Mouse (Mus musculus) limb, embryonic 15.5 days (tissue): ENCODE measurements around the gene Preb. TPM values are rescaled to one million over a fixed set of nuclear protein-coding genes. Genes with fewer than 3 reads are reported as not detected.

Experiments used
- ATAC-seq: fragments of 200-750 bp; cut with Nextera tagmentation; 2 replicates; pipeline ENCODE4 v1.8.0; 2017; ENCODE audit warnings: low read depth, moderate TSS enrichment; ENCODE audit not compliant: insufficient number of reproducible peaks, low FRiP score, low TSS enrichment
- H3K27ac ChIP-seq: fragments of 300-500 bp; sonication (generic); 2 replicates; pipeline ENCODE4 v1.5.1; 2015; ENCODE audit warnings: moderate library complexity, mild to moderate bottlenecking, inconsistent platforms
- H3K27me3 ChIP-seq: fragments of 300-500 bp; sonication (generic); 2 replicates; pipeline ENCODE4 v1.6.1; 2015; ENCODE audit warnings: inconsistent platforms
- H3K36me3 ChIP-seq: fragments of 300-500 bp; sonication (generic); 2 replicates; pipeline ENCODE4 v1.6.1; 2015; ENCODE audit warnings: inconsistent platforms
- H3K4me1 ChIP-seq: fragments of 300-500 bp; sonication (generic); 2 replicates; pipeline ENCODE4 v1.6.1; 2015; ENCODE audit warnings: inconsistent platforms
- H3K4me2 ChIP-seq: fragments of 300-500 bp; sonication (generic); 2 replicates; pipeline ENCODE4 v1.6.1; 2015; ENCODE audit warnings: mild to moderate bottlenecking, inconsistent platforms
- H3K4me3 ChIP-seq: fragments of 300-500 bp; sonication (generic); 2 replicates; pipeline ENCODE4 v1.5.1; 2015; ENCODE audit warnings: mild to moderate bottlenecking, inconsistent platforms
- H3K9ac ChIP-seq: fragments of 300-500 bp; sonication (generic); 2 replicates; pipeline ENCODE4 v1.6.1; 2015; ENCODE audit warnings: inconsistent platforms
- H3K9me3 ChIP-seq: fragments of 300-500 bp; sonication (generic); 2 replicates; pipeline ENCODE4 v1.6.1; 2016; ENCODE audit warnings: inconsistent platforms
- WGBS: fragments of 180-500 bp; shearing (Covaris S2); methylation state at CpG from one replicate; pipeline ENCODE4 v1.1.7; 2015; 5-methylcytosine and 5-hydroxymethylcytosine counted together
- polyA plus RNA-seq: library from polyadenylated mRNA; unstranded; fragments of >200 nt; fragmentation: Nextera tagmentation; extraction: Ambion mirVana; gene quantifications from 2 replicates; pipeline ENCODE4 v1.2.1, GENCODE M21; 2015

Preb gene
- polyA plus RNA-seq, 1 experiment from 2014 or later = 128 TPM

DNA sequence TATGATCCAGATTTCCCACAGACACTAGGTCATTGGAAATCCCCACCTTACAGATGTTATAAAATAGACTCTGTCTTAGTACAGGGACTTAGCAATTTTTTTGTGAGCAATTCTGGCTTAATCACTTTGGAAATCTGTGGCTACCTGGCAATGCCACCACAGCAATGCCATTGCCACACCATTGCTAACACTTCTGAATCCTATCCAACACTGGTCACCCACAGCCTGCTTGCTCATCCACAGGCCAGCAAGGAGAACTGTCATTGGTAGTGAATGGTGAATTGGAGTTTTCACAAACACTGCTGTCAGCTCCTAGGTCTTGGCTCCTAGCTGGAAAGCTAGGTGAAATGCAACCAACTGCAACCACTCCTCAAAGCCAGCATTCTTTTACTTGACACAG, 49.7 kb downstream of the Preb start:
- no peak for ATAC-seq
- Histone ChIP-seq H3K9me3 (no peaks in the 10 kb centered on the region), H3K4me1 (peaks cover 74% of the 10 kb centered on the region), H3K27ac (peak overlapping the region; percentile 98), H3K27me3 (no peaks in the 10 kb centered on the region), H3K36me3 (peaks cover 8% of the 10 kb centered on the region), H3K9ac (no peak overlapping the region), H3K4me2 (no peak overlapping the region), H3K4me3 (no peak overlapping the region)

DNA sequence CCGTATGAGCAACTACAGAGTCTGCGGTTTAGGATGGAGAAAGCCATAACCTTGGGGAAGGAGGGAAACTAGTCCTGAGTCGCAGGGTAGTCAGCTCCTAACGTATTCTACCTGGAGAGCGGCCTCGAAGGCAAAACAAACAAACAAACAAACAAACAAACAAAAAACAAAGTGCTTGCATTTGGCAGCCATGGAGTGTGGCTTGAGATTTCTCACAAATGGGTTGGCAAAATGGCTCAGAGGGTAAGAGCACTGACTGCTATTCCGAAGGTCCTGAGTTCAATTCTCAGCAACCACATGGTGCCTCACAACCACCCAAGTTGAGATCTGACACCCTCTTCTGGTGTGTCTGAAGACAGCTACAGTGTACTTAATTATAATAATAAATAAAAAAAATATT, 50.3 kb downstream of the Preb start:
- peak overlapping the region; percentile 97 for H3K27ac ChIP-seq
- ATAC-seq = no peak
- H3K9ac ChIP-seq = no peak overlapping the region
- no peak overlapping the region for H3K4me3 ChIP-seq
- peaks cover 73% of the 10 kb centered on the region for H3K4me1 ChIP-seq
- no peaks in the 10 kb centered on the region for H3K27me3 ChIP-seq
- WGBS = 78% methylated on average over 7 of the region's 7 CpGs
- no peaks in the 10 kb centered on the region for H3K9me3 ChIP-seq
- peaks cover 15% of the 10 kb centered on the region for H3K36me3 ChIP-seq
- no peak overlapping the region for H3K4me2 ChIP-seq

DNA sequence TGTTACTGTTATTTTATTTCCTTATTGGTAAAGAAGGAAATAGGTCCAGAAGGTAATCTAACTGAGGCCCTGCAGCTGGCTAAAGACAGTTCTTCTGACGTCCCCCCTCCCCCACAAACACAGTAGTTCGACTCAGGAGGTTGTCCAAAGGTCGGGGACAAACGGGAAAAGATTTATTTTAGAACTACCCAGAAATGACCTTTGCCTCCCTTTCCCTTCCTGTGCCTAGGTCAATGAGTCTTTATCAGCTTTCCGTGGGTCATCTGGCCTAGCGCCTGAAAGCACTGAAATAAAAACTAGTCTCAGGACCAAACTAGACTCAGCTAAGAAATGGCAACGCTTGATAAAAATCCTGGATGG, 50.9 kb downstream of the Preb start:
- H3K9ac ChIP-seq = peak overlapping the region; percentile 11; the same call in 1 of the 2 replicates
- peak overlapping the region; percentile 78; the same call in 1 of the 2 replicates for H3K4me2 ChIP-seq
- no peaks in the 10 kb centered on the region for H3K9me3 ChIP-seq
- WGBS = 23% methylated on average over 7 of the region's 7 CpGs
- H3K27ac ChIP-seq = peak overlapping the region; percentile 97
- no peaks in the 10 kb centered on the region for H3K27me3 ChIP-seq
- H3K36me3 ChIP-seq = peaks cover 20% of the 10 kb centered on the region
- no peak overlapping the region for H3K4me3 ChIP-seq
- H3K4me1 ChIP-seq = peaks cover 67% of the 10 kb centered on the region
- no peak for ATAC-seq

DNA sequence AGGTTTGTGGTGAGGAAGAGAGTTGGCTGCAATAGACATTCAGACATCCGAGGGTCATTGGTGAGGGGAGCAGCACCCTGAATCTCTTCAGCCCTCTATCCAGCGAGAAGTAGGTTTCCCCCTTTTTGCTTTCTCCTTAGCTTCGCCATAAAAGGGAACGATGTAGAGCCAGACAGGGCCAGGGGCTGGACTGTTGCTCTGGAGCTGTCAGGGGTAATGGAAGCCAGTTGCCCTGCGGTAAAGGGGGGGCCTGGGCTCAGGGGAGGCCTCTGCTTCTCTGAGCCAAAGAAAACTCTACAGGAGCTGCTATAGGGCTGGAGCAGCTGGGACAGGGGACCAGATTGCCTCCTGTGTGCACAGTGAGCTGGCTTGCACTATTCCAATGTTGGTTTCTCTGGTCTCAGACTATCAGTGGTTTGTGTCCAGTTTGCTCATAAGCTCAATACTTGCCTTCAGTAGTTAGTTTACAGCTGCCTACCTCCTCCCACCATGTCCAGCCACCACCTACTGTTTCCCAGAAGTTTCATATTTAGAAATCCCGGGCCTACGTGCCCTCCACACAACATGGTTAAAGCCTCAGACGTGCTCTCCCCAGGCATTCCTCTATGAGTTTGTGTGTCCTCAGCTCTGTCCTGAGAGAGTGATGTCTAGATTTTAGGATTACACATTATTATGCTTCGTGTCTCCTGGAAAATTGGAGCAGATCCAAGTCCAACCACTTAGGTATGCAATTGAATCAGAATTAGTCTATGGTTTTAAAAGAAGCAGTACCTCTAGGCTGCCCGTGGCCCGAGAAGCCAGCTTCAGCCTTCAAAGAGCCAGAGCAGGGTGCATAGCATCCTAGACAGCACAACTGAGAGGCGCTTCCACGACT, 51.5 kb downstream of the Preb start:
- Histone ChIP-seq H3K9me3 (no peaks in the 10 kb centered on the region), H3K36me3 (peaks cover 27% of the 10 kb centered on the region), H3K9ac (peak overlapping the region; percentile 60), H3K27ac (peak overlapping the region; percentile 97), H3K4me1 (peaks cover 64% of the 10 kb centered on the region), H3K4me2 (peak overlapping the region; percentile 78), H3K27me3 (no peaks in the 10 kb centered on the region), H3K4me3 (peak overlapping the region; percentile 75)
- ATAC-seq = peak; percentile 46
- WGBS = 17% methylated on average over 13 of the region's 13 CpGs

DNA sequence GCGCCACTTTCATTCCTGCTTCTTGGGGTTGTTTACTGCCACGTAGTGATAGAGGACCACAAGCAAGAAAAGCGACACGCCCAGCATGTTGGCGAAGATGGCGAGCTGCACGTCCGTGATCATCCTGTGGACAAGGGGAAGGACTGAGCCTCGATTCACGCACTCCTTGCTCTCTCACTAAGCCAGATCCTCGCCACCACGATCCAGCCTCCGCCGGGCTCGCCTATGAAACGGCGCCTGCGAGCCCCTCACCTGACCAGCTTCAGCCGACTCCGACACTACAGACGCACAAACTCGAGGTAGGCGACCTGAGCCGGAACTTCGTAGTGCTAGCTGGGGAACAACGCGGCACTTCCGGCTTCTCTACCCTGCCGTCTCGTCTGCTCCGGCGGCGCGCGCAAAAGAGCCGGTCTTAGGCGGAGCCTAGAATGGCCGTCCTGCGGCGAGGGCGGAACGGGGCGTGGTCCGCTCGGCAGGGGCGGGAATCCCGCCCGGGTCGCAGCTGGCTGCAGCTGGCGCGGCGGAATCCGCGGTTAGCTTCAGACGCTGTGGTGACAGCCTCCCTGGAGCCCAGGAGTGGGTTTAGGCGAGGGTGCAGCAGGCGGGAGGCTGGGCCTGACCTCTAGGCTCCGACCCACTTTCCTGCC, 52.6 kb downstream of the Preb start, which contains the start of gene Ost4:
Gene Ost4, minus strand, starts transcription at position 376 of the 647 bp plus-strand sequence.
- peaks cover 56% of the 10 kb centered on the region for H3K4me1 ChIP-seq
- WGBS = under 1% methylated on average over 58 of the region's 58 CpGs

DNA sequence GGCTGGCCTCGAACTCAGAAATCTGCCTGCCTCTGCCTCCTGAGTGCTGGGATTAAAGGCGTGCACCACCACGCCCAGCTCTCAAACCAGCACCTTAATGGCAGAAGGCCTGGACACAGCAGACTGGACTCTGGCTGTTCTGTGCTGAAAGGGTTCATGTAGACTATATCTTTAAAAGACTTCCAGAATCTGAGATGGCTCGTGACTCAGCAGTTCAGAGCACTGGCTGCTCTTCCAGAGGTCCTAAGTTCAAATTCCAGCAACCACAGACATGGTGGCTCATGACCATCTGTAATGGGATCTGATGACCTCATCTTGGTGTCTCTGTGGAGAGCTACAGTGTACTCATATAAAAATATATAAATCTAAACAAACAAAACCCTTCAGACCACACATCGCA, 58.3 kb downstream of the Preb start:
- Histone ChIP-seq H3K9ac (no peak overlapping the region), H3K4me1 (peaks cover 19% of the 10 kb centered on the region), H3K4me3 (no peak overlapping the region), H3K27ac (no peak overlapping the region; the same call in 1 of the 2 replicates), H3K9me3 (no peaks in the 10 kb centered on the region), H3K36me3 (peaks cover 78% of the 10 kb centered on the region), H3K4me2 (no peak overlapping the region), H3K27me3 (no peaks in the 10 kb centered on the region)
- ATAC-seq = no peak
- 92% methylated on average over 5 of the region's 5 CpGs for WGBS

More for the DNA sequence above, 52.6 kb downstream of the Preb start, which contains the start of gene Ost4:
- Histone ChIP-seq H3K27ac (peak within 1 kb of the TSS; percentile 97), H3K9me3 (no peaks in the 10 kb centered on the region), H3K27me3 (no peaks in the 10 kb centered on the region), H3K36me3 (peaks cover 36% of the 10 kb centered on the region), H3K9ac (peak within 1 kb of the TSS; percentile 73), H3K4me2 (peak within 1 kb of the TSS; percentile 78), H3K4me3 (peak within 1 kb of the TSS; percentile 75)
- peak; percentile 92 for ATAC-seq

Other genes starting within 250 kb of the Preb start
- gene Dpysl5, start 248.8 kb downstream of the Preb start, polyA plus RNA-seq = 5.4 and 7.6 TPM in 2 replicates
- 30.4 and 30.6 TPM in 2 replicates for gene Mapre3, start 145.7 kb downstream of the Preb start, polyA plus RNA-seq
- 97.7 and 97.9 TPM in 2 replicates for gene Tmem214, start 92.3 kb downstream of the Preb start, polyA plus RNA-seq
- 16.4 and 21.9 TPM in 2 replicates for gene Agbl5, start 71.7 kb downstream of the Preb start, polyA plus RNA-seq
- gene Ost4, start 52.6 kb downstream of the Preb start, polyA plus RNA-seq = 464 and 505 TPM in 2 replicates
- 274 and 287 TPM in 2 replicates for gene Emilin1, start 47.0 kb downstream of the Preb start, polyA plus RNA-seq
- gene Khk, start 38.9 kb downstream of the Preb start, polyA plus RNA-seq = 23.6 and 28.1 TPM in 2 replicates
- gene Cgref1, start 14.8 kb downstream of the Preb start, polyA plus RNA-seq = 21.0 and 31.7 TPM in 2 replicates
- gene Tcf23, start 8.3 kb upstream of the Preb start, polyA plus RNA-seq = 0.04 and 0.06 TPM in 2 replicates
- gene Atraid, start 88.0 kb upstream of the Preb start, polyA plus RNA-seq = 179 and 184 TPM in 2 replicates
- 10.9 and 14.6 TPM in 2 replicates for gene Slc5a6, start 88.6 kb upstream of the Preb start, polyA plus RNA-seq
- gene Cad, start 94.4 kb upstream of the Preb start, polyA plus RNA-seq = 25.1 and 26.3 TPM in 2 replicates
- not detected in 2 replicates for gene Dnajc5g, start 145.9 kb upstream of the Preb start, polyA plus RNA-seq
- gene Slc30a3, start 147.9 kb upstream of the Preb start, polyA plus RNA-seq = 0.50 and 0.66 TPM in 2 replicates
- gene Trim54, start 156.4 kb upstream of the Preb start, polyA plus RNA-seq = 7.6 and 21.7 TPM in 2 replicates
- not detected in 2 replicates for gene Ucn, start 178.5 kb upstream of the Preb start, polyA plus RNA-seq
- gene Mpv17, start 193.9 kb upstream of the Preb start, polyA plus RNA-seq = 64.0 and 70.5 TPM in 2 replicates
- 1.2 and 1.3 TPM in 2 replicates for gene Gm29609, start 219.6 kb upstream of the Preb start, polyA plus RNA-seq
- gene Gtf3c2, start 219.8 kb upstream of the Preb start, polyA plus RNA-seq = 59.1 and 65.6 TPM in 2 replicates
- 141 and 154 TPM in 2 replicates for gene Snx17, start 232.9 kb upstream of the Preb start, polyA plus RNA-seq
- 64.2 and 69.0 TPM in 2 replicates for gene Eif2b4, start 233.1 kb upstream of the Preb start, polyA plus RNA-seq
- 8.2 and 9.0 TPM in 2 replicates for gene Zfp513, start 241.9 kb upstream of the Preb start, polyA plus RNA-seq